Mouse (Mus musculus): ENCODE data around the gene Olfr920.

The Olfr920 gene

GRCm38 (mm10) chr9:38751999-38752398, at the start of gene Olfr920:
TSS of gene Olfr920 (plus strand) at chr9:38752299.
- DNase-seq (ENCODE audit: low spot score) = no peak

- no peak for DNase-seq (ENCODE audit: low spot score)
Measured at GRCm38 (mm10) chr9:38718102-38718501, 34.0 kb upstream of the Olfr920 start, which contains the start of gene Vwa5a. TSS of gene Vwa5a (plus strand) at chr9:38718268.

- no peak for DNase-seq (ENCODE audit: low spot score)
Measured at GRCm38 (mm10) chr9:38718927-38719441, 33.1 kb upstream of the Olfr920 start.

DNA sequence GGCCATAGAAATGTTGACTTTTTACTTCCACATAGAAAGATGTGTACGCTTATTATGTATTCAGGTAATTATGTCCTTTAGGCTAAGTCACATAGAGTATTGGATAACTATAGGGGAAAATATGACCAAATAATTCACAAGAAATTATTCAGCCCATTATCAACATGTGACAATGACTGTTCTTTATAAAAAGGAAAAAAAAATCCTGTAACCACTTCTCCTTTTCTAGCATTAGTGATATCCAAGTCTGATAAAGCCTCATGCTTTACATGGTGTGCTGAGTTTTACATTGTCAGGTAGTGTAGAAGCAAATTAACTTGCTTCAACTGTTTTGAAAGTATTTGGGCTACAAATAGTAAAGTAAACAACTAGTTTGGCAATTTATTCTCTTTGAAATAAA, 28.1 kb upstream of the Olfr920 start:
- DNase-seq (ENCODE audit: low spot score) = no peak

GRCm38 (mm10) chr9:38728218-38728617, 23.9 kb upstream of the Olfr920 start:
- no peak for DNase-seq (ENCODE audit: low spot score)

- DNase-seq (ENCODE audit: low spot score) = no peak
Measured at GRCm38 (mm10) chr9:38741408-38741807, 10.7 kb upstream of the Olfr920 start.

- no peak for DNase-seq (ENCODE audit: low spot score)
Measured at GRCm38 (mm10) chr9:38744619-38745315, 7.3 kb upstream of the Olfr920 start.

DNA sequence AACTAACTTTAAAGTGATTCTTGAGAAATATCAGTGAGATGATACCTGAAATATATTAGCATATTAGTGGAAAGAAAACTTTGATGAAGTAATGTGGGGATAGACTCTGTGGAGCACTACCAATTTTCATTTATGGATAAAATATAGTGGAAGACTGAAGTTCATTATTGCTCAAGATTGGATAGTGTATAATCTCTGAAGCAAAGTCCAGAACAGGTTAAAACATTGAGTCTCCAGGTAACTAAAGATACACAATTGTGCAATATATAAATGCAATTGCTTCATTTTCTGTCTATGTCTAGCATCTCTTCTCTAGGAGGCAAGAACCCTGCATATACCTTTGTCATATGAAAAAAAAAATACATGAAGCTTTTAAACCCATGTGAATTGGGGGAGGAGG, 20.7 kb downstream of the Olfr920 start, which contains the start of gene Olfr921:
Olfr921 (plus strand) TSS at position 301 of the 400 bp plus-strand sequence.
- no peak for DNase-seq (ENCODE audit: low spot score)

DNA sequence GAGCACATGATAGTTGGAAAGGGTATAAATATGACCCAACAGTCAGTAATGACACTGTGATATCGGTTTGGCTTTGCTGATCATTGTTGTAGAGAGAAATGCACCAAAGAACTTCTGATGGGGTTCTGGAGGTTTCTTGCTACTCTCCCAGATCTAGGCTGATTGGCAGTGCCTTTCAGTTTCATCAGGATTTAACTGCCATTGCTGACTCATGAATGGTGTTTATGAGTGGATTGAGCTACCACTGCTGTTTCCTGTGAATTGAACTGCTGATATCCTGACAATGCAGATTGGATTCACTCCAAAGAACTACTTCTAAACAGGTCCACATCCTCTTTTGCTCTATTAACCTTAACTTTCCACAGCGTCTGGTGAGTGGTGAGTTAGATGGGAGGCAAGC, 40.6 kb downstream of the Olfr920 start:
- DNase-seq (ENCODE audit: low spot score) = no peak

GRCm38 (mm10) chr9:38805696-38806095, 53.6 kb downstream of the Olfr920 start:
- DNase-seq (ENCODE audit: low spot score) = no peak

All from urinary bladder, postnatal 10 days (tissue).